Mouse (Mus musculus): ENCODE measurements around the gene Dis3l2.

Dis3l2 gene

DNA sequence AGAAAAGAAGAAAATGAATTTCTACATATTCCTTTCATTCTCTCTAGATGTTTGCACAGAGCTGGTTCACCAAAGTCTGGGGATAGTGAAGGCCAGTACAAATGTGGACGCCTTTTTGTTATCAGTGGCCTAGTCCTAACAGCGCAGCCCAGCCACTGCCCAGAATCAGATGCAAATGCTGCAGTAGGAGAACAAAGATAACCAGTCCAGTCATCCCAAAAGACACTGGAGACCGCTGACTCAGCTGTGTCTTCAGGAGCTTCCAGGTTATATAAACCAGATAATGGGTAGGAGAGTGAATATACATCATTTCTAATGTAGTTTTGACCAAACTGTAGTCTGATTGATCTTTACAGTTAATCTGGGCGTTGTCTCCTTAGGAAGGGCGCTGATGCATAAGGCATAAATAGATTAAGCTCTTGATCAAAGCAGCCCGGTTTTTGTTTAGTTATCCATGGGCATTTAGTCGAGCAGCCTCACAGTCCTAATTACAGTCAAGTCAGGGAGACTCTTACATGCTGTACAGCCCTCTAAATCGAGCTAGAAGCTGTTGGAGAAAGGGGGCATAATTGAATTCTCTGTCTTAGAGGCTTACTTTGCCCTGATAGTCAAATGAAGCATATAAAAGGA lies 212.9 kb downstream of the Dis3l2 start:
- DNase-seq (ENCODE audit: low spot score): no peak

DNA sequence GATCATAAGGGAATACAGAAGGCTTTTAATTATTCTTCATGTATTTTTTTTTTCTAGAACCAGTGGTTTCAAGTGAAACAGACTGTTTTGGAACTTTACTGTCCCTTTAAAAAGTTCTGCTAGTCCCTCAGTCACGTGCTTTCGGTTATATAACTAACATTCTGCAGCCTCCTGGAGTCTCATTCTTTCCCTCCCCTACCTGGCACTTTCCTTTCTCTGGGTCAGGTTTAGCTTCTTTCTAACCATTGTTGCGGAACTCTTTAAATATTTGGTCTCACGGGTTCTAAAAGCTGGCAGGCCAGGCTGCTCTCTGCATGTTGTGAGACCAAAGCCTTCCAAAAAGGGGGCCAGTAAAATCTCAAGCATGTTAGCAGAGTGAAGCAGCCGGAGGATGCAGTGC lies 222.2 kb downstream of the Dis3l2 start:
- DNase-seq (ENCODE audit: low spot score): no peak

DNA sequence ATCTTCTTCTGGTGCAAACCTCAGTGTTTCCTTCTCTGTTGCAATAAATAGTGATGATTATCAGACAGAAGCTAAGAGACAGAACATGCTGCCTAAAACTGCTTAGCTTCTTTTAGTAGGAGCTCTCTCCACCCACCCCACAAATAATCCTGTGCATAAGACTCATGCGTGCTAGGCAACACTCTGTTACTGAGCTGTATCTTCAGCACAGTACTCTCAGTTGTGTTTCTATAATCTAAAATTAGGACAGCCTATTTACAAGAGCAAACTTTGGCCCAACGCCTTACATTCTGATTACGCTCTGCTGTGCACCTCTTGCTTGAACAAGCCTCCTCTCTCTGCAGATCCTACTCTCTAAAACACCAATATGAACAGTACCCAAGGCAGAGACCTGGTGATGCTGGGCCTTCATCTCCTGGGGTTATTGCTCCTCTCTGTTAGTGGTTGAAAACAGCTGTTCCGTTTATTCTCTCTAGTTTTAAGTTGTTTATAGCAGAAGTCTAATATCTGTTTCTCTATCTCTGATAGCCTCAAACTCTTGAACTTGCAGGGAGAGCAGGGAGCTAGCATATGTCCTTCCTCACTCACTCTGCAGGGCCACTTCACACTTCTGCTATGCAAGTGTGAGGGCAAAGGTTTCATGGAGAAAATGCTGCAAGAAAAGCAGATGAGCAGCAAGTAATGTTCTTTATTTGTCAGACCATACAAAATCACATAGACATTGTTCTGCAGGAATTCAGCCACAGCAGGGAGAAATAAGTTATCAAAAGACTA lies 228.2 kb downstream of the Dis3l2 start:
- peak; percentile 61 for DNase-seq (ENCODE audit: low spot score)

DNA sequence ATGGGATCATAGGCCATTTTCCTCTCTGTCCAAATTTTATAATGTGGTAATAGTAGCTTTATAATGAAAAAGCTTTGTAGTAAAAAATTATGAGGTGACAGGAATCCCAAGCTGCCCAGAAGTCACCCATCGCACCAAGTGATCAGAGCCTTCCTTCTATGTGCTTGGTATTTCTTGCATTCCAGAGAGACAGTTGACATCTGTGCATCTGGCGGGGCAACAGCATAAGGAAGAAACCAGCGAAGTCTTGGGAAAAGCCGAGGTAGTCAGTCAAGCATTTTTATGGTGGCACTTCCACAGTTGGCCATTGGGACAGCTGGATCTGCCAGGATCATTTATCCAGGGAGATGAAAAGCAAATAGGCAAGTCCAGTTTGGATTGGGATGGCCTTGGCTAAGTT lies 229.2 kb downstream of the Dis3l2 start:
- no peak for DNase-seq (ENCODE audit: low spot score)

- DNase-seq (ENCODE audit: low spot score): no peak
Observed at GRCm38 (mm10) chr1:86933656-86934055, 230.0 kb downstream of the Dis3l2 start.

GRCm38 (mm10) chr1:86951501-86952205 lies 248.0 kb downstream of the Dis3l2 start:
- DNase-seq (ENCODE audit: low spot score): no peak

DNA sequence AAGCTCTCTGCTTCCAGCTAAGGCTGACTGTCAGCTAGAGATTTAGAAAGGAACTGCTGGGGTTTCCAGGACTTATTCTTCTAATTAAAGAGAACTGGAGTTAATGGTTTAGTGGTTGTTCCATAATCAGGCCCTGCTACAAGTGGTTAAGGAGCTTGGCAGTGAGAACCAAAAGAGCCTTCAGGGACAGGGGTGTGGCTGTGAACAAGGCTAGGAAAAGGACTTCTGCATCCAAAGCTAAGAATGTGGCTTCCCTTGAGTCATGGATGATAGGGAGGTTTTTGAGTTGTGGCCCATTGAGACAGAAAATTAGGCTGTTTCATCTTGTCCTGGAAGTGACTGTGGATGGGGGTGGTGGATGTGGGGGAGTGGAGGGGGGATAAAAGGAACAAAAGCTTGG lies 252.2 kb downstream of the Dis3l2 start:
- no peak for DNase-seq (ENCODE audit: low spot score)

- DNase-seq (ENCODE audit: low spot score): no peak
Observed at GRCm38 (mm10) chr1:86968261-86968964, 264.8 kb downstream of the Dis3l2 start.

DNA sequence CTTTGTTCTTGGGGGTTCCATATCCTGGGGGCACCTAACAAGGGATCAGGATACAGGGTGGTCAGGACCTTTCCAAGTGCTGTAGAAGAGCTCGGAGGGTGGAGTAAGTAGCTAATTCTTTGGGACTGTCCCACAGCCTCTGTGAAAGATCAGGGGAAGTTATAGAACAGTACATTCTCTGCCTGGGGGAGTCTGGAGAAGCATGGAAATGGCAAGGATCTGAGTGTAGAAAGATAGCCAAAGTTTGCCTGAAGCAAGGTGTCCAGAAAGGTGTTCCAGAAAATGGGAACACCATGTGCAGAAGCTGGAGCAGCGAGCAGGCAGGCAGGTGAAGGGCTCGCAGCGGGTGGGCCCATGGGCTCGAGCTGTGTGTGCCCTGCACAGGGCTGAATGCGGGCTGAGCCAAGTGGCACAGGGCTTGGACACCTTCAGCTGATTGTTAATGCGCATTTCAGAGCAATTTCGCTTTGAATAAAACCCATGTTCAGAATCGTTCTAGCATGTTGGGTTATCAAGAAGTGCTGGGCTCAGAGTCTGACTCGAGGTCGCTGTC lies 265.6 kb downstream of the Dis3l2 start:
- DNase-seq (ENCODE audit: low spot score): no peak

- no peak for DNase-seq (ENCODE audit: low spot score)
Observed at GRCm38 (mm10) chr1:86972693-86973092, 269.1 kb downstream of the Dis3l2 start.

DNA sequence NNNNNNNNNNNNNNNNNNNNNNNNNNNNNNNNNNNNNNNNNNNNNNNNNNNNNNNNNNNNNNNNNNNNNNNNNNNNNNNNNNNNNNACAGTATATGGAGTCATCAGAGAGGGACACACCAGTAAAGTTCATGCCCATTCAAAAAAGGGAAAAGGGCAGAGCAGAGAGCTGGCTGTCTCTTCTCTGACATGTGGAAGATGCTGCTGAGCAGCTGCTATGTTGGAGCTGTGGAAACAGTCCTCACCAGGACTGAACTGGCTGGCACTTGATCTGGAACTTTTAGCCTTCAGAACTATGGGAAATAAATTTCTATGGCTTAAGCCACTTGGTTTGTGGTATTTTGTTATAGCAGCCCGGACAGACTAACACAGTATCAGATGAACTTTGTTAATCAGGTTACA lies 273.4 kb downstream of the Dis3l2 start:
- no peak for DNase-seq (ENCODE audit: low spot score)

DNA sequence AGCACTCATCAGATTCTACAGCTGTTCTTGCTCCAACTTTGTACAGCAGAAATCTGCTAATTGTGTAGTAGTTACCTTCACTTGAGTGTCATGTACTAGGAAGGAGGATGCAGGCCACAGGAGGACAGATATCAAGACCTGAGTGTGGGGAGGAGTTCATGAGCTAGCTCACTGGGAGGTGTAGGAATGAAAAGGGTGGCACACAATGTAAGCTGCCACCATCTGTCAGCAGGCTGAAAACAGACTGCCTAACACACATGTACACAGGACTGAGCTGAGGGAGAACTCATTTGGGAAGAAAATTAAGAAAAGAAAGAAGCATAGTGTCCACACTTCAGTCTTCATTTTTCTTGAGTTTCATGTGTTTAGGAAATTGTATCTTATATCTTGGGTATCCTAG lies 282.8 kb downstream of the Dis3l2 start:
- DNase-seq (ENCODE audit: low spot score): no peak

GRCm38 (mm10) chr1:86992849-86993248 lies 289.2 kb downstream of the Dis3l2 start:
- DNase-seq (ENCODE audit: low spot score): no peak

DNA sequence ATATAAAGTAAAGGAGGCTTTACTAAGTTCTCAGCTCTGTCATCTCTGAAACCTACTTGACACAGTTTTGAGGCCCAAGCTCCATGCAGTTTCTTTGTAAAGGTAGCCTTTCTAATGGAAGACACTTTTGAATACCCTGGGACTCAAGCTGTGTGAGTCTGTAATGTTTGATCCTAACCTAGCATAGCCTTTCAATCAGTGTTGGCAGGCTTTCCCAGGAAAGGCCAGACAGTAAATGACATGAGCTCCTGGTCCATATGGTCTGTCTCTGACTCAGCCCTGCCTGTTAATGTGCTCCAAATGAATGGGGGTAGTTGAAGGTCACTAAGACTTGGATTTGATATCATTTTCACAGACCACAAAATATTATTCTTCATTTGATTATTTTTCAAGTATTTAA lies 290.4 kb downstream of the Dis3l2 start:
- DNase-seq (ENCODE audit: low spot score): no peak

DNA sequence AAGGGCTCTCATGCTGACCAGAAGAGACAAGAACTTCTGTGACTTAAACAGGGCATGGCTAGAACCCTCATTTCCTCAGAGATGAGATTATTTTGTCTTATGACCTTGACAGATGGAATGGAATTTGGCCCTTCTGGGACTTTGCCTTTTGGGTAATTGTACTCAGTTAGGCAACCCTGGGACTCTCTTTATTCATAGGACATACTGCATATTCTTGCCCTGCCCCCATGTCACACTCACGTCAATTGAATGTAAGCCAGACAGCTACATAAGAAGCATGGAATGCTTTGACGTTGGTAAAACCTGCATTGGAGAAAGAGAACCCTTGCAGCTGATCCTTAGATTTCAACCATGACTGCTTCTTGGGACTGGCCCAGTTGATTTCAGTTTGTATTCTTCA lies 294.4 kb downstream of the Dis3l2 start:
- no peak for DNase-seq (ENCODE audit: low spot score)

GRCm38 (mm10) chr1:87001365-87001764 lies 297.8 kb downstream of the Dis3l2 start:
- DNase-seq (ENCODE audit: low spot score): no peak

DNA sequence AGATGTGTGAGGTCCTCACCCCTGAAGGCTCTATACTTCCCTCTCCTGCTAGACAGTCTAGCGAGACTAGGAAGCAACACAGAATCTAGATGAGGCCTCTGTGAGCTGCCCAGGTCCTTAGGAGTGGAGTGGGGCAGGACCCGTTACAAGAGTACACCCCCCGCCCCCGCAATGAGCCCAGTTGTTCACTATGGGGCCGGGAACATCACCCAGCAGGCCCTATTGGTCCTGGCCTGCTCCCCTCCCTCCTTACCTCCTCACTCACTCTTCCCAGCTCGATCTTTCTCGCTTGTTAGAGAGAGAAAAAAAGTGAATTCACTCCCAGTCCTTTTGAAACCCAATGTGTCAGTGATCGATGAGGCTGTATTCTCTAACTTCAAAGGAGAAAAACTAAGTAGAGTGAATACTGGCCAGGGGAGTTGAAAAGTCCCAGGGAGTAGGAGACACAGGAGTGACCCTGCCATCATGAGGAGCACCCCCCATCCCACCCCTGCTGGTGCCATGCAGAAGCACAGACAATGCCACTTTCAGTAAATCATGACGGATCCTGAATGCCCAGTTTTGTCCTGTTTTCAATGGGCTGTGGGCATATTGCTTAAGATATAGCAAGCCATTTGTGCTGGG lies 299.0 kb downstream of the Dis3l2 start:
- DNase-seq (ENCODE audit: low spot score): no peak

DNA sequence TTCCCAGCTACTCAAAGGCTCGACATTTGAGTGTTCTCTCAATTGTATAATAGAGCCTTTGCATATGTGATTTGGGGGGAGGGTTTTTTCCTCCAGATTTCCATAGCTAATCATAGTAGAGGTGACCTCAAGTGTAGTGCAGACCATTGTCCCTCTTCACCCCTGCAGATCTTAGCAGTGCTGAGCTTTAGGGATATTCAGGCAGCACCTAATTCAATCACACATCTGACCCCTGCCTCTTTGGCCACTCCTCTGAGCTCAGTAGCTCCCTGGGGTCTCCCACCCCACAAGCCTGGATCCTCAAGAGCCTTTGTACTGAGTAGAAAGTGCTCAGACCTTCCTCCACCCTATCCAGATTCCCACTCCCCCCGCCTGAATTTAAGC lies 299.6 kb downstream of the Dis3l2 start:
- DNase-seq (ENCODE audit: low spot score): no peak

GRCm38 (mm10) chr1:87006425-87006824 lies 302.8 kb downstream of the Dis3l2 start:
- no peak for DNase-seq (ENCODE audit: low spot score)

- DNase-seq (ENCODE audit: low spot score): no peak
Observed at GRCm38 (mm10) chr1:87008211-87008610, 304.6 kb downstream of the Dis3l2 start.

GRCm38 (mm10) chr1:87009156-87009555 lies 305.5 kb downstream of the Dis3l2 start:
- no peak for DNase-seq (ENCODE audit: low spot score)
